Mouse (Mus musculus): ENCODE results near the gene Ccdc33.

GRCm38 (mm10) chr9:58110787-58111186 lies 7.8 kb downstream of the Ccdc33 start:
- TF ChIP-seq CTCF (IDR thresholded peaks at IDR 0.05; ENCODE audit: insufficient read depth, low read length) (no peak), POLR2A (IDR thresholded peaks at IDR 0.05; ENCODE audit: borderline replicate concordance, extremely low read depth, low read depth, low read length) (no peak)
